Mouse (Mus musculus) layer of hippocampus, adult 11-12 months (tissue): Measurements from ENCODE around the gene Syde2.
A peak's percentile ranks its signal among the peaks of the same experiment; 100 is the strongest.
"Not testable (repeated sequence)": the region's sequence is repeated elsewhere in the genome, so short reads cannot be mapped to it uniquely, and the experiment has no call there.

ENCODE experiments used
- DNase-seq: peaks from one replicate; pipeline ENCODE4 v3.0.0; 2022; ENCODE audit warnings: low spot score

The Syde2 gene

DNA sequence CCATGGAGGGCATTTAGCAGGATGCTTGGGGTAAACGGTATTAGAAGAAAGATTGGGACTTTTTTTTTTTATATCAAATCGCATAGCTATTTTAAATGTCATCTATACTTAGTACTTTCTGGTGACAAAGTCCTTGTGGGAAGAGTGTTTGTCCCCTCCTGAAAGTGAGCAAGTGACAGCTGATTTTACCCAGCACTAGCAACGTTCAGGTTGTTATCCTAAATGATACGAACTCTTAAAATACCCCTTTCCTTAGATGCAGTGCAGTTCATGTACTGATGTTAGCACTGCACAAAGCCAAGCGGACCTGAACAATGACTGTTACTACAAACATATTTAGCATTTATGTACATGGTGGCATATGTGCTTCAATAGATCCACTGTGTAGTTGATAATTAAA is 20.9 kb upstream of the Syde2 start:
- no peak for DNase-seq

DNA sequence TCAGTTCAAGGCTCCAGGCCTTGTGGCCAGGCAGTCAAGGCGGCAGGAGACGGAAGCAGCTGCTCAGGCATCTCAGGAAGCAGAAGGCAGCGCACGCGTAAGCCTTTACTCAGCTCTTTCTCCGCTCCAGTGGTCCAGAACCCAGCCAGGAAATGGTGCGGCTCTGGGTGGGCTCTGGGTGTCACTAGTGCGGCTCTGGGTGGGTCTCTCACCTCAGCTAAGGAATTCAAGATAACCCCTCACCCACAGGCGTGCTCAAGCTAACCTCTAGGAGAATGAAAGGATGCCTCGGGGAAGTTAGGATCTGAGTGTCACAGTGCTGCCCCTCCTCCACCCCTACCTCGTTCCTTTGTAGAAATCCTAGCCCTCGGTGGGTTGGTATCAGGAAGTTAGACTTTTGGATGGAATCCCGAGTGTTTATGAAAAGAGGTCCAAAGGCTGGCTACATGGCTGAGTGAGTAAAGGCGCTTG is 18.6 kb upstream of the Syde2 start:
- DNase-seq: no peak

GRCm38 (mm10) chr3:145971501-145971900 is 16.2 kb upstream of the Syde2 start:
- no peak for DNase-seq

DNA sequence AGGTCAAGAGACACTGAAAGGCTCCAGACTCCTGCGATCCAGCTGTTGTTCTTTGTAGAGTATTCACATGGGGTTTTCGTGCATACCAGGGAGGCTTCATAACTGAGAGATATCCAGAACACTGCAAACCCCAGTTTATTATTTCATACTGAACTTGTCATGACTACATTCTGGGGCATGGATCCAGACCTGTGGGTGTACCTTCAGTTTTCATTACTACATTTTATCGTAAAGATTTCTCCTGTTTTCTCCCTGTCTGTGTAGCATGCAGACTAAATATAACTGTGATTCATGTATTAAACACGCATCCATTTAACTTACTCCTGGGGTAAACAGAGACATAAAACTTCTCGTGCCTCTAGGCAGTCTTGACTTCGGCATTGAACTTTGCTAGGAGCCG is 12.7 kb upstream of the Syde2 start:
- DNase-seq: no peak

DNA sequence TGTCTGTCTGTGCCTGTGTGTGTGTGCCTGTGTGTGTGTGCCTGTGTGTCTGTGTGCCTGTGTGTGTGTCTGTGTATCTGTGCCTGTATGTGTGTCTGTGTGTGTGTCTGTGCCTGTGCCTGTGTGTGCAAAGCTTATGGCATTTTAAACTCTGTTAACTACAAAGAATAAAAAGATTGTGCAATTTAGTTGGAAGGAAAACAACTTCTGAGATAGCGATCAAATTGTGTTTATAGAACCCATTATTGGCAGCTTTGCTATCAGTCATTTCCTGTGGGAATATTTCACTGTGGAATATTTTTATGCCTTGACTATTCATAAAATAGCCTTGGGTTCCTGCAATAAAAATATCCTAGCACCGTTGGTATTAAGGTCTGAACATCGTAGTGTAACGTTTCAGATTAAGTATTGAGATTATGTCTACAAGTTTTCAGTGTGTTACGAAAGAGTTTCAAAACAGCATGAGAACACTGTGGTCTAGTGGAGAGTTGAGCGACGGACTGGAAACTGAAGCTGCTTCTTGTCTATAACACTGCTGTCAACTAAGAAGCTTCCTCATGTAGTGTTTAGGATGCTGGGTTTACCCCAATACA is 2.2 kb upstream of the Syde2 start:
- no peak for DNase-seq

DNA sequence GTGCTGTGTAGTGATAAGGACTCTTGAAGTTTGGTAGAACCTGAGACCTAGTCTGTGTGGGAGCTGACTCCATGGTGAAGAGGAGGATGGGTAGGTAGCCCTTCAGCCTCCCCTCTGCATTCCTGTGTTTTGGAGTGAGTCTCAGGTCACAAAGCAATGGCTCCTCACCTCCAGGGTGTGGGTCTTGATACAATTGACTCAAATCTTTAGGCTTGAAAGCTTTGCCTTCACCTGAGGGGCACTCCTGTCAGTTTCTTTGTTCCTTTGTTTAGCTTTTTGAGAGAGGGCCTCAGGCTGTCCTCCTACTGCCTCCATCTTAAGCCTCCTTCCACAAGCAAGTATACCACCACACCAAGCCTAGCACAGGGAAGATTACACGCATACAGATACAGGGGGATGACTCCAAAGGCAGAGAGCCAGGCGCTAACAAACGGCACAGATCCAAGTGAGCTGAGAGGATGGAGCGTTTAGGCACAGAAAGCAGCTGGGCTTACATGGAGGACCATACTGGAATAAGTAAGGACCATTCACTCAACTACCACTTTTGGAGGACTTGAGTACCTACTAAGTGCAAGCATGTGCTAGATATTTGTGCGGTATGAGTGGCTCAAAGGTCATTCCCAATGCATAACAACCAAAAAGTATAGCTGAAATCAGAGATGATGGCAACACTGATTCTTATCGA is 1.2 kb upstream of the Syde2 start:
- DNase-seq: no peak

DNA sequence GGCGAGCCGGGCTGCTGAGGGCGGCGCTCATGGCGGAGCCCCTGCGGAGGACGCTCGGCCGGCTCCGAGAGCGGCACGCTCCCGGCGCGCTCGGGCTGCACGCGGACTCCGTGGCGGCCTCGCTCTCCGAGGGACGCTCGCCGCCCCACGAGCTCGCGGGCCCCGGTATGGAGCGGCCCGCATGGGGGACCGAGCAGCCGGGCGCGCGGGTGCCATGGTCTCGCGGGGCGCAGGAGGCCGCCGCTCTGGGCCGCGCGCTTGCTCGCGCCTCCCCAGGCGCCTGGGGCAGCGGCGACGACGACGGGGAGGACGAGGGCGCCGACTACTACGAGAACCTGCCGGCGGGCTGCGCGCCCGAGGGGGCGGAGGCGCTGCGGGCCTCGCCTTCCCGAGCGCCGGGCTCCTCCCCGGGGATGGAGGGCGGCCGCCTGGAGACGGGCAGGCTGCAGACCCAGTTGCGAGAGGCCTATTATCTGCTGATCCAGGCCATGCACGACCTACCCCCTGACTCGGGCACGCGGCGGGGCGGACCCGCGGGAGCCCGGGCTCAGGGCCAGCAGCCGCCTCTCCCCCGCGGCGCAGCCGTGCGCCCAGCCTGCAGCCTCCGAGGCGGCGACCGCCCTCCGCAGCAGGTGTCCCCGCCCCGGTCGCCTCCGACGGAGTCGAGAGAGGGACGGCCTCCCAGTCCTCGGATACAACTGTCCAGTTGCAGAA is 457 bp downstream of the Syde2 start:
- DNase-seq: peak; percentile 55

DNA sequence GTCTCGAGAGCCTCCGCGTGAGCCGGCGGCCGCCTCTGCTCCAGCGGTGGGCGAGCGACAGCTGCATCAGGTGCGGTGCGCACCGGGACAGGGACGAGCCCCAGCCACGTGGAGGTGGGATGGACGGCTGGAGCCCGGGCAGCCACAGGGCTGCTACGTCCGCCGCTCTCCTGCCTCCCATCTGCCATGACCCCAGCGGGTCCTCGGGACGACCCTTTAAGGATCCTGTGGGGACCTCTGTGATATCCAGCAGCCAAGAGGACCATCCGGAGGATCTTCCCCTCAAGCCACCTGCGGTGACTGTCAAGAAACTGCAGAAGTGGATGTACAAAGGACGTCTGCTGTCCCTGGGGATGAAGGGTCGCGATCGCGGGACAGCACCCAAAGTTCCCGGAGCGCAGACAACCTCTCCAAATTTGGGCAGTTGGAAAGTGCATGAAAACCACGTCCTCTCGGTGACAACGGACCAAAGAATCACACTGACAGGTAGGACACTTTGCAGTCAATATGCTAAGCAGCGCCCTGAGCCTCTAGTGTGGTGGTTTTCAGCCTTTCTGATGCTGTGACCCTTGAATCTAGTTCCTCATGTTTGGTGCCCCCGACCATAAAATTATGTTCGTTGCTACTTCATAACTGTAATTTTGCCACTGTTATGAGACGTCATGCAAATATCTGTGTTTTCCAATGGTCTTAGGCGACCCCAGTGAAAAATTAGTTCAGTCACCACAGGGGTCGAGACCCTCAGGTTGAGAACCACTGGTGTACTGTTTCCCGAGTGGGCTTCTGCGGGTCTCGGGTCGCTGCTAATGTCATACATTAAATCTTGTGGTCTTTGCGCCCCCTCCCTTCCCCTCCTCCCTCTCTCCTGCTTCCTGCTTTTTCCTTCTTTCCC is 1.3 kb downstream of the Syde2 start:
- DNase-seq: no peak

DNA sequence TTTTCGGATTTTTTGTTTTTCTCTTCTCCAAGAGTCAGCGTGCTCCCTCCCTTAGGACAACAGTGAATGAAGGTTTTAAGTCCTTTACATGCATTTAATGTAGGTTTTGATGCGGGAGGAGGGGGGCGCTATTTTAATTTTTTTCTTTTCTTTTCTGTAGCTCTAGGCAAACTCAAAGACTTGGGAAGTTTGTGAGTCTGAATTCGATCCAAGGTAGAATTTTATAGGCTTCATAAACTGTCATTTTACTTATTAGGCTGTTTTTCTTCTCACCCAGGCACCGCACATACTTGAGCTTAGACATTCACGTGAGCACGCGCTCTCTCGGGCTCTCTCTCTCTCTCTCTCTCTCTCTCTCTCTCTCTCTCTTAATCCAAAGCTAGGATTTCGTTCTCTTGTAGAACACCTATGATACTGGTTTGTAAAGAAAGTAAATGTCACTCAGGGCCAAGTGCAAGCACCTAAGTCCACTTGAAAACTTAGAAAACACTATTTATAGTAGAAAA is 2.0 kb downstream of the Syde2 start:
- no peak for DNase-seq

GRCm38 (mm10) chr3:145991130-145991529 is 3.5 kb downstream of the Syde2 start:
- DNase-seq: no peak

GRCm38 (mm10) chr3:145991976-145992730 is 4.5 kb downstream of the Syde2 start:
- DNase-seq: no peak

DNA sequence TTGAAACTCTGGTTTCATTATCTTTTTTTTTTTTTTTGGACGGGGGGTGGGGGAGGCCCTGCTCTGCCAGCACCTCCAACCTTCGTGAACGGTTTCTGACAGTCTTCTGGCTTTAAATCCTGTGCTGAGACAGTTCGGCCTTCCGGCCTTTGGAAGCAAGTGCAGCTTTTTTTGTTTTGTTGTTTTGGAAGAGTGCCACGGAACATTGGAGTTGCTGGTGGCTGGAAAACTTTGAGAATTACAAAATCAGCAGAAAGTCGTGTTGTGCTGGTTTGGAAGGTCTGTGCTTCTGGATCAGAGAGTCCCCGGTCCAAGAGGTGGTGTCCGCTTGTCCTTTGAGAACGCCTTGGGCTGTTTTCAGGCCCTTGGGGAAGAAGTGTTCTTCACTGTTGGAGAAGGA is 5.1 kb downstream of the Syde2 start:
- no peak for DNase-seq

DNA sequence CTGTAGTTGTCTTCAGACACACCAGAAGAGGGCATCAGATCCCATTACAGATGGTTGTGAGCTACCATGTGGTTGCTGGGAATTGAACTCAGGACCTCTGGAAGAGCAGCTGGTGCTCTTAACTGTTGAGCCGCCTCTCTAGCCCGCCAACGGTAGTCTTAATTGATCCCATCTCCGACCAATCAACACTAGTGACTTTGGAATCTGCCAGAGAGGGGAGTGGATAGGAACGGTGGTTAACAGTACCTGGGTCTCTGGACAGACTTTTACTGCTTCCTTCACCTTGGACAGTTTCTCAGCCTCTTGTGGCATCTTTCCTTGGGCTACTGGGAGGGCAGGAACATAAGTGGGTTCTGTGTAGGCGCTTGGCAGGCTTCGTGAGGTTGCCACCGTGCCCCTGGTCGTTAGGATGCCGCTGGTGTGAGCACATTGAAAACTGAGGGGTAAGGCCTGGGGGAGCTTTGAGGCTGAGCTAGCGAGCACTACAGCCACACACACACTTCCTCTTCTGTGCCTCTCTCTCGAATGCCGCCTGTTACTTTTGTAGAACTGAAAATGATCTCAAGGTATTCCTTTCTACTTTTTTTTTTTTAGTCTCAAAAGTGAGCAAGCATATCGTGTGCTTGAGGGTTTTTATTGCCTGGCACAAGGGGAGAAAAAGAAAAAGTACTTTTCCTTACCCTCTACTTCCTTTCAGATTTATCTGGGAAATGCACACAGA is 6.0 kb downstream of the Syde2 start:
- no peak for DNase-seq

- DNase-seq: no peak
Observed at GRCm38 (mm10) chr3:145995489-145995888, 7.8 kb downstream of the Syde2 start.

DNA sequence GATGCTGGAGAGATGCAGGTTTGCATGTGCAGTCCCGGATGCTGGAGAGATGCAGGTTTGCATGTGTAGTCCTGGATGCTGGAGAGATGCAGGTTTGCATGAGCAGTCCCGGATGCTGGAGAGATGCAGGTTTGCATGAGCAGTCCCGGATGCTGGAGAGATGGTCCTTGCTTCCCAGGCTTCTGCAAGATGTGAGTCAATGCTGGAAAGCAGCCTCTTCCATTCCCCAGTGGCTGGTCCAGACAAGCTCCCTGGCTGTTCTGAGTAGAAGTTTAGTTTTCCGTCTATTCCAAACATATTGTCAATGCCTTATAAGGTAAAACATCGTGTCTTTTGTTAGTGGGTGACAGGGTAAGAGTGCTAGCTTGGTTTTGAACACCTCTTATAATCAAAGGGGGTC is 8.9 kb downstream of the Syde2 start:
- not testable (repeated sequence) for DNase-seq

DNA sequence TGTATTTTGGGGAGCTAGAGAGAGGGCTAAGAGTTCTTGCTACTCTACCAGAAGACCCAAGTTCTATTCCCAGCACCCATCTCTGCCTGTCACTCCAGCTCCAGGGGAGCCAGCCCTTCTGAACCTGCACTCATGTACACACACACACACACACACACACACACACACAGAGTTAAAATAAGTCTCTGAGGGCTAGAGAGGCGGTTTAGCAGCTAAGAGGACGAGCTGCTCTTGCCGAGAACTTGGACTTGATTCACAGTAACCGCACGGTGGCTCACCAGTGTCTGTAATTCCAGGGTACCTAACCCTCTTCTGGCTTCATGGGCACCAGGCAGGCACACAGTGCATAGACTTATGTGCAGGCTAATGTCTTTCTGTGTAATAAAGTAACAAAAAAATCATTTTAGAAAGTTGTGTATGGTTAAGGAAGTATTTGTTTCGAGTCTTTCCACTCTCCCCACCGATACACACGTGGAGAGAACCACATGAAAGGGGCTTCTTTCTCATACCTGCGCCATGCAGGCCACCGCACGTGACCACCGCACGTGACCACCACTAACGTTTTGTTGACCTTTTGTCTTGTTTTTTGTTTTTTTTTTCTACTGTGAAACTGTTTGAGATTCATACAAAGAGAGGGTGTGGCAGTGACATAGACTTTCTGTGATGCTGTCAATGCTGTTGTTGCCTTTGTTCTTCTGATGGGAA is 16.8 kb downstream of the Syde2 start:
- no peak for DNase-seq

DNA sequence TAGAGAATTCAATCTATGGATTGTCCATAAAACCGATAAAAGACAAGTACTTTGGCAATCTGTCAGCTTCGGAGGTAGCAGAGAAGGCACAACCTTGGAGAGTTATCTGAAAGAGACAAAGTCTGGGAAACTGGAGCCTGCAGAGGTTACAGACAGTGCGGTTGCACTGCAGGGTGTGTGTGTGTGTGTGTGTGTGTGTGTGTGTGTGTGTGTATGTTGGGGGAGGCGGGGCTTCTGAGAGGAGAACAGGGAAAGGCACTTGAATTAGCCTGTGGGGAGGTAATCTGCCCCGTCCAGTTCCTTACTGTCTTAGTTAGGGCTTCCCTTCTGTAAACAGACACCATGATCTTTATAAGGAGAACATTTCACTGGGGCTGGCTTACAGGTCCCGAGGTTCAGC is 20.2 kb downstream of the Syde2 start:
- DNase-seq: no peak

- no peak for DNase-seq
Observed at GRCm38 (mm10) chr3:146009859-146010645, 22.4 kb downstream of the Syde2 start.

- DNase-seq: no peak
Observed at GRCm38 (mm10) chr3:146010751-146011150, 23.1 kb downstream of the Syde2 start.
